Mouse (Mus musculus) lung, adult 2 months (tissue): ENCODE results near the gene Bag6.

Source experiments
- CTCF ChIP-seq: fragments of 200-500 bp; IDR thresholded peaks from 2 replicates; pipeline ENCODE4 v1.5.1; 2011; ENCODE audit warnings: mild to moderate bottlenecking, low read length, control low read depth; ENCODE audit not compliant: insufficient read depth
- POLR2A ChIP-seq: fragments of 200-500 bp; IDR thresholded peaks from 2 replicates; pipeline ENCODE4 v1.6.1; 2011; ENCODE audit warnings: low read depth, mild to moderate bottlenecking, control low read depth, low read length, borderline replicate concordance; ENCODE audit errors: extremely low read depth

DNA sequence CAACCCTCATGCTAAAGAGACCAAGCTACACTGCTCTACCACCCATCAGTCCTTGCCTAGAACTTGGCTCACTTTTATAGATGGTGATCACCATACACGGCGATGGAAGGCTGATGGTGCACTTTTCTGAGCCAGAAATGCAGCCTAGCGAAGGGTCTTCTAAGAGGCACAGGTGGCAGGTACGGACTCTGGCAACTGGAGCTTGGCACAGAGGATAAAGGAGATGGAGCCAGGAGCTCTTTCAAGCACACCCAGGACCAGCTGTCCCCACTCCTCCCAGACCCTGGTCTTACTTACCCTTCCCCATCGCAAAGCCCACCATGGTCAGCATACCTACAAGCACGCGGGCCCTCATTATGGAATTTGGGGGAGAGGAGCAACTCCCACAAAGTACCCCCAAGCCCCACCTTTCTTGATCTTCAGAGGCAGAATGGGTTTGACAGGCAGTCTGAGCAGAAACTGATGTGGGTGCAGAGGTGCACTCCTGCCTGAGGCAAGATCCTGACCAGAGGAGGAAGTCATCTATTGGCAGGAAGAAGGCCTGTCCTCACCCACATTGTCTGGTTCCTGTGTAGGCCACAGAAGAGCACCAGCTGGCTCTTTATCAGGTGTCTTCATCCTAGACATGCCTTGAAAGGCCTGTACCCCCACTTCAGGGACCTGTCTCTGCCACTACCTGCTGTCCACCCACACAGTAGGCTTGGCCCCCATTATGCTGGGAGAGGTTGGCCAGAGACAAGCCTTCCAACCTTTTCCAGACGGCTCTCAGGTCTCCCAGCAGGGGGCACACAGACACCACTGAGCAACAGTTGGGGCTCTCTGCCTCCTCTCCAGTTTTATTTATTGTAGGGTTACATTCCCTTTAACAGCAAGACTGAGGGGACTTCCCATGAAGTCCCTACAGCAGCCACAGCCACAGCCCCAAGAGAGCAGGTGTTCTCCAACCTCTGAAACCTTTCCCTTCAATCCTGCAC is 19.6 kb upstream of the Bag6 start, which contains the start of gene Ly6g5b:
- TF ChIP-seq POLR2A (no peak), CTCF (peak; percentile 44)
